Mouse (Mus musculus) hindbrain, embryonic 13.5 days (tissue): ENCODE results near the gene Vrk2. TPM values are rescaled to one million over a fixed set of nuclear protein-coding genes. Genes with fewer than 3 reads are reported as not detected.

Experiments used
- ATAC-seq: fragments of 200-750 bp; cut with Nextera tagmentation; 2 replicates; pipeline ENCODE4 v1.8.0; 2017; ENCODE audit warnings: moderate TSS enrichment; ENCODE audit not compliant: low FRiP score
- H3K27ac ChIP-seq: fragments of 300-500 bp; sonication (generic); 2 replicates; pipeline ENCODE4 v1.5.1; 2015; ENCODE audit warnings: inconsistent platforms, mild to moderate bottlenecking, moderate library complexity
- H3K27me3 ChIP-seq: fragments of 300-500 bp; sonication (generic); 2 replicates; pipeline ENCODE4 v1.6.1; 2015; ENCODE audit warnings: mild to moderate bottlenecking, inconsistent platforms
- H3K36me3 ChIP-seq: fragments of 300-500 bp; sonication (generic); 2 replicates; pipeline ENCODE4 v1.6.1; 2015; ENCODE audit warnings: mild to moderate bottlenecking, inconsistent platforms
- H3K4me1 ChIP-seq: fragments of 300-500 bp; sonication (generic); replicated peaks from 2 replicates; pipeline ENCODE4 v1.6.1; 2015; ENCODE audit warnings: inconsistent platforms
- H3K4me2 ChIP-seq: fragments of 300-500 bp; sonication (generic); 2 replicates; pipeline ENCODE4 v1.6.1; 2015; ENCODE audit warnings: inconsistent platforms, mild to moderate bottlenecking, moderate library complexity
- H3K4me3 ChIP-seq: fragments of 300-500 bp; sonication (generic); 2 replicates; pipeline ENCODE4 v1.5.1; 2015; ENCODE audit warnings: mild to moderate bottlenecking, inconsistent platforms
- H3K9ac ChIP-seq: fragments of 300-500 bp; sonication (generic); 2 replicates; pipeline ENCODE4 v1.6.1; 2015; ENCODE audit warnings: mild to moderate bottlenecking, inconsistent platforms
- H3K9me3 ChIP-seq: fragments of 300-500 bp; sonication (generic); 2 replicates; pipeline ENCODE4 v1.6.1; 2016; ENCODE audit warnings: inconsistent platforms
- WGBS: fragments of 180-500 bp; shearing (Covaris S2); methylation state at CpG from one replicate; pipeline ENCODE4 v1.1.7; 2015; 5-methylcytosine and 5-hydroxymethylcytosine counted together
- polyA plus RNA-seq: library from polyadenylated mRNA; unstranded; fragments of >200 nt; fragmentation: Nextera tagmentation; extraction: Ambion mirVana; gene quantifications from 2 replicates; pipeline ENCODE4 v1.2.1, GENCODE M21; 2015

Vrk2 gene
- 3.9 and 5.0 TPM in 2 replicates for polyA plus RNA-seq

DNA sequence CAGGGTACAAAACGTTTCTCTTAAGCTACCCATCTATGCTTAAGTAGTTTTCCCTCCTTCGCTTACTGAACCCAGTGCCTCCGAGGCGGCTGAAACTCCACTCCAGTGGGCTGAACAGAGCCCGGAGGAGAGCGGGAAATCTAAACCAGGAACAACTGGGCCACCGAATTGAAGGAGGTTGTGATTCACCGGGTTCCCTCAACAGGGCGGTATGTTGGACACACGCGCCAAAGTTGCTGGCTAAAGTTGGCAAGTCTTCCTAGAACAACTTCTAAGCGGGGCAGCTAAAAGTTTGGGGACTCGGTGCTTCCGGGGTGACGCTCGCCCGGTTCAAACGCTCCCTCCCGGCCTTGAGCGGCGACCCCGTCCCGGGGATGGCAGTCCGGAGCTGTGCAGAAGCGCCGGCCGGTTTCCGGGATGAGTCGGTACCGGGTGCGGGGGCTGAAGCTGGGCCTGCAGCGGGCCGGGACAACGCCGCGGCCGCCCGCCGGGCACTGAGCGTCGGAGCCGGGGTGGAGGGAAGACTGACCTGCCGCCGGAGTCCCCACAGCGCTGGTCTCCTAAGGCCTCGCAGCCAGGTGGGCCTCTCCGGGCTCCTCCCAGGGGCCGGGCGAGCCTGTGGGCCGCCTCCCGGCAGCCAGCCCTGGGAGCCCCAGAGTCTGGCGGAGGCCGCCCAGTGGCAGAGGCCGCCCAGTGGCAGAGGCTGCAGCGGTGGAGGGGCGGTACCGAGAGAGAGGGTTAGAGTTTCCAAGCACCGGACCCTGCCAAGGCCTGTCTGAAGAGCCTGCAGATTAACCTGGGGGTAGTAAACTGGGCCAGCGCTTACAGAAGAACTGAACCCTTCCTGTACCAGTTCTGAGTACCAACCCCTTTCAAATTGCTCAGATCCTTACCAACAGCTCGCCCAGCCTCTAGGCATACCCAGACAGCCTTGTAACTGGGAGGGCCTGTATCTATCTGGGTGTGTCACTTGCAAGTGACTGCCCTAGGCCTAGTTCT, at the start of gene Vrk2, which contains the start of gene Gm6899:
Vrk2 (minus strand) TSS at position 939 of the 999 bp plus-strand sequence.
Gm6899 (plus strand) TSS at position 181 of the 999 bp plus-strand sequence.
- no peaks in the 10 kb centered on the region; the same call in 1 of the 2 replicates for H3K27me3 ChIP-seq
- peak within 1 kb of the TSS; percentile 64 for H3K4me3 ChIP-seq
- no peak within 1 kb of the TSS for H3K27ac ChIP-seq
- H3K4me1 ChIP-seq = peaks cover 12% of the 10 kb centered on the region; the same call in 1 of the 2 replicates
- peak; percentile 97 for ATAC-seq
- H3K9me3 ChIP-seq = no peaks in the 10 kb centered on the region
- H3K4me2 ChIP-seq = peak within 1 kb of the TSS; percentile 94
- peak within 1 kb of the TSS; percentile 77 for H3K9ac ChIP-seq
- under 1% methylated on average over 58 of the region's 60 CpGs for WGBS
- H3K36me3 ChIP-seq = no peaks in the 10 kb centered on the region

- 97% methylated on average over 1 of the region's 1 CpGs for WGBS
- no peaks in the 10 kb centered on the region for H3K4me1 ChIP-seq
- H3K9me3 ChIP-seq = 0 out of 2 replicates have a peak, but pooled peaks cover 9% of the 10 kb centered on the region
Measured at GRCm38 (mm10) chr11:26642141-26642540, 48.3 kb upstream of the Vrk2 start.

GRCm38 (mm10) chr11:26640314-26640785, 46.6 kb upstream of the Vrk2 start:
- ATAC-seq = no peak
- 75% methylated on average over 8 of the region's 8 CpGs for WGBS
- Histone ChIP-seq H3K4me3 (no peak overlapping the region), H3K9ac (no peak overlapping the region), H3K27me3 (no peaks in the 10 kb centered on the region), H3K4me1 (no peaks in the 10 kb centered on the region), H3K36me3 (no peaks in the 10 kb centered on the region), H3K27ac (no peak overlapping the region), H3K4me2 (no peak overlapping the region), H3K9me3 (0 out of 2 replicates have a peak, but pooled peaks cover 9% of the 10 kb centered on the region)

More at GRCm38 (mm10) chr11:26642141-26642540, 48.3 kb upstream of the Vrk2 start:
- ATAC-seq = no peak
- H3K4me3 ChIP-seq = no peak overlapping the region
- no peaks in the 10 kb centered on the region for H3K27me3 ChIP-seq
- H3K9ac ChIP-seq = no peak overlapping the region
- H3K36me3 ChIP-seq = no peaks in the 10 kb centered on the region
- no peak overlapping the region for H3K27ac ChIP-seq
- no peak overlapping the region for H3K4me2 ChIP-seq

- Histone ChIP-seq H3K36me3 (no peaks in the 10 kb centered on the region), H3K9ac (no peak overlapping the region), H3K4me2 (no peak overlapping the region), H3K27me3 (no peaks in the 10 kb centered on the region), H3K27ac (no peak overlapping the region), H3K9me3 (no peaks in the 10 kb centered on the region), H3K4me3 (no peak overlapping the region), H3K4me1 (no peaks in the 10 kb centered on the region)
- WGBS = 89% methylated on average over 1 of the region's 1 CpGs
- ATAC-seq = no peak
Measured at GRCm38 (mm10) chr11:26636239-26636638, 42.4 kb upstream of the Vrk2 start.

- WGBS = 86% methylated on average over 5 of the region's 5 CpGs
Measured at GRCm38 (mm10) chr11:26622727-26623126, 28.9 kb upstream of the Vrk2 start.

DNA sequence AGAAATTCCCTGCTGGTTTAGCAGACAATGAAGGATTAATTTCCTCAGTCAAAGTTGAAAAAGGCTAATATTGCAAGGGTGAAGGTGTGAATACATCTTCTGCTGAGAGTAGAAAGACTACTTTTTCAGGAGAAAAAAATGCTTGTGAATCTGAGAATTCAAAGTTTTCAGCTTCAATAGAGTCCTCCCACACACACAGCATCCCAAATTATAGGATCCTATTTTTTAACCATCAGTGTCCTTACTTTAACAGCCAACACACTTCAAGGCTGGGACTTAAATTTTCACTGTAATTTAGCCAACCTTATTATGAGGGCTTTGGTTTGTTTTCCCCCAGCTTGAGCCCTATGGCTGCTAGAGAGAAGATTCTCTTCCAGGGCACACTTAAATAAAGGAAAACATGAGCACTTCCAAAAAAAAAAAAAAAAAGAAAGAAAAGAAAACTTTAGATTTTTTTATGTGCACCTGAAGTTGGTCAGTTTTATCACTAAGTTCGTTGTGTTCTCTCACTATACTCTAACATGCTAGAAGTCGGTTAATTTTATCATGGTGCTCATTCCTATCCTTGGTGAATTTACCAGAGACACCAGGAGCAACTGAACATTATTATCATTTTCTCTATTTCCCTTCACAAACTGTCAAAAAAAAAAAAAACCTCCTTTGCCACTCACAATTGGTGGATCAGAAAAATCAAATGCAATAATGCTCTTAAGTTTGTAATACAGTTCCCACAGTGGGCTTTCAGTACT, 24.9 kb upstream of the Vrk2 start:
- 96% methylated on average over 2 of the region's 2 CpGs for WGBS
- no peak overlapping the region for H3K9ac ChIP-seq
- no peaks in the 10 kb centered on the region for H3K36me3 ChIP-seq
- no peak overlapping the region for H3K27ac ChIP-seq
- H3K4me1 ChIP-seq = no peaks in the 10 kb centered on the region
- no peaks in the 10 kb centered on the region for H3K27me3 ChIP-seq
- no peak overlapping the region for H3K4me2 ChIP-seq
- no peak overlapping the region for H3K4me3 ChIP-seq
- no peak for ATAC-seq
- no peaks in the 10 kb centered on the region for H3K9me3 ChIP-seq

More at GRCm38 (mm10) chr11:26622727-26623126, 28.9 kb upstream of the Vrk2 start:
- H3K4me3 ChIP-seq = no peak overlapping the region
- no peaks in the 10 kb centered on the region for H3K27me3 ChIP-seq
- no peak overlapping the region for H3K27ac ChIP-seq
- H3K9me3 ChIP-seq = no peaks in the 10 kb centered on the region
- no peaks in the 10 kb centered on the region for H3K36me3 ChIP-seq
- no peak overlapping the region for H3K4me2 ChIP-seq
- no peak overlapping the region for H3K9ac ChIP-seq
- no peaks in the 10 kb centered on the region for H3K4me1 ChIP-seq
- no peak for ATAC-seq

GRCm38 (mm10) chr11:26608795-26609194, 15.0 kb upstream of the Vrk2 start:
- no peaks in the 10 kb centered on the region for H3K27me3 ChIP-seq
- H3K4me2 ChIP-seq = no peak overlapping the region
- no peak for ATAC-seq
- H3K9ac ChIP-seq = no peak overlapping the region
- H3K36me3 ChIP-seq = no peaks in the 10 kb centered on the region
- no peaks in the 10 kb centered on the region for H3K4me1 ChIP-seq
- H3K4me3 ChIP-seq = no peak overlapping the region
- no peaks in the 10 kb centered on the region for H3K9me3 ChIP-seq
- 79% methylated on average over 10 of the region's 10 CpGs for WGBS
- H3K27ac ChIP-seq = no peak overlapping the region

DNA sequence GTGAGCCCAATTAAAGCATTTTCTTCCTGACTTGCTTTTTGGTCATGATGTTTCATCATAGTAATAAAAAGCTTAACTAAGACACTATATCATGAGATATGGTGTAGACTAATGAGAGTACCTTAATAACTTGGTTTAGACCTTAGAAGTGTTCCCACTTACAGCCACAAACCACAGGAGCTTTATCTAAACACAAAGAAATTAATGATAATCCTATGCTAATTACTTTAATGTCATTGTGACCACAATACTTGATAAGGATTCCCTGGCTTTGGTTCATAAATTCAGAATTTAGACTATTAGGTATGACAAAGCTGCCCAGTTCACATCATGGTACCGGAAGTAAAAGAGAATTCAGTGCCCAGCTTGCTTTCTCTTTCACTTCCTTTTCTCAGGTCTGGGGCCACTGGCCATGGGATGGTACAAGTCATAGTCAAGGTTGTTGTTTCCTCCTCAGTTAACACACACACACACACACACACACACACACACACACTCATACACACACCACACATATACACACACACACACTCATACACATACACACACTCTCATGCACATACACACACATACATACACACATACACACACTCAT, 10.4 kb upstream of the Vrk2 start:
- H3K27me3 ChIP-seq = no peaks in the 10 kb centered on the region
- no peaks in the 10 kb centered on the region for H3K9me3 ChIP-seq
- no peaks in the 10 kb centered on the region for H3K36me3 ChIP-seq
- H3K4me3 ChIP-seq = no peak overlapping the region
- H3K27ac ChIP-seq = no peak overlapping the region
- WGBS = 79% methylated on average over 1 of the region's 1 CpGs
- no peak overlapping the region for H3K4me2 ChIP-seq
- H3K9ac ChIP-seq = no peak overlapping the region
- no peaks in the 10 kb centered on the region for H3K4me1 ChIP-seq
- ATAC-seq = no peak

- Histone ChIP-seq H3K9me3 (no peaks in the 10 kb centered on the region), H3K27ac (no peak overlapping the region), H3K4me3 (no peak overlapping the region), H3K27me3 (no peaks in the 10 kb centered on the region), H3K4me1 (no peaks in the 10 kb centered on the region), H3K4me2 (no peak overlapping the region), H3K9ac (no peak overlapping the region), H3K36me3 (no peaks in the 10 kb centered on the region)
- WGBS = 86% methylated on average over 2 of the region's 2 CpGs
- no peak for ATAC-seq
Measured at GRCm38 (mm10) chr11:26601571-26602175, 7.9 kb upstream of the Vrk2 start.

- no peak overlapping the region for H3K9ac ChIP-seq
- H3K36me3 ChIP-seq = no peaks in the 10 kb centered on the region
- H3K4me2 ChIP-seq = no peak overlapping the region
- no peak overlapping the region for H3K27ac ChIP-seq
- no peak overlapping the region for H3K4me3 ChIP-seq
- H3K4me1 ChIP-seq = no peaks in the 10 kb centered on the region
- H3K27me3 ChIP-seq = no peaks in the 10 kb centered on the region
- ATAC-seq = no peak
- 93% methylated on average over 4 of the region's 4 CpGs for WGBS
- H3K9me3 ChIP-seq = no peaks in the 10 kb centered on the region
Measured at GRCm38 (mm10) chr11:26600692-26601091, 6.9 kb upstream of the Vrk2 start.

DNA sequence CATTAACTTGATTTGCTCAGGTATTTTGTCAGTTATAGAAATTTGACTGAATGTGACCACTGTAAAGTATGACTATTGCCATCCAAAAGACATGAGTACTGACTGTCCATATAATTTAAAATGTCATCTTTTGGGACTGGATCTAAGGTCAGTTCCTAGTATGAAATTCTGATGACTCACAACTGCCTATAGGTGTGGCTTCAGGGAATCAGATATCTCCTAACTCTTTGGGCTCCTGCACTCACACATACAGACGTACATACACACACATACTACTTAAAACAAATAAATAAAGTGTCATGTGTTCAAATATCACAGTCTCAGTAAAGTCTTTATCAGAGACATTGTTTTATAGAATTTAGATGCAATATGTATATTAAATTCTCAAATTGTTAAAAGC, 5.1 kb upstream of the Vrk2 start:
- no peaks in the 10 kb centered on the region for H3K27me3 ChIP-seq
- no peak overlapping the region for H3K4me3 ChIP-seq
- no peak overlapping the region for H3K9ac ChIP-seq
- H3K4me1 ChIP-seq = no peaks in the 10 kb centered on the region
- WGBS = 85% methylated on average over 1 of the region's 1 CpGs
- H3K4me2 ChIP-seq = no peak overlapping the region
- H3K36me3 ChIP-seq = no peaks in the 10 kb centered on the region
- H3K9me3 ChIP-seq = no peaks in the 10 kb centered on the region
- no peak overlapping the region for H3K27ac ChIP-seq
- ATAC-seq = no peak
